Comparison of ENCODE assay signal across 26 mouse cellular contexts in the genomic region with DNA sequence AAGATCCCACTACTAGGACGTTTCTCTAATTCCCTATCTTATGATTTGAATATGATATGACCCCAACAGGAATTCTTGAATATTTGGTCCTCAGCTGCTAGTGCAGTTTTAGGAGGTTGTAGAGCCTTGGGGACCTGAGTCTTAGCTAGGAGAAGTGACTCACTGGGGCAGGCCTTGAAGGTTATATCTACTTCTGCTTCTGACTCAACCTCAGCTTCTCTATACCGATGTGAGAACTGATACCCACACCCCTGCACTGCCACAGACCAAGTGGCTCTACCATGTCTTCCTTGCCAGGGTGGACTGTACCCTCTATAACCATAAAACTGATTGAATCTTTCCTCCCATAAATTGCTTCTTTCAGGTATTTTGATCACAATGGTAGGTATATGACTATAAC. TPM values are rescaled to one million over a fixed set of nuclear protein-coding genes. Genes with fewer than 3 reads are reported as not detected.
DNase-seq lines count a peak whose midpoint lies in the region; ATAC-seq and TF ChIP-seq lines count a peak whose summit lies in the region.
"Had no signal": no experiment of that assay in that cellular context is flagged by ENCODE, and none has a peak within 500 bp of the region (broad histone marks: within the 10 kb centered on the region; RNA-seq: fewer than 3 reads in every experiment).

No protein-coding gene starts in this region.

- peak; percentile 94 for ATAC-seq in megakaryocyte progenitor cell, adult 5-6 weeks (replicated peaks; ENCODE audit: poor library complexity)
- 0 out of 2 replicates have a peak, but pooled peaks have one; percentile 60 for ATAC-seq in stomach, postnatal 0 days (ENCODE audit: low FRiP score, low TSS enrichment)
- ATAC-seq: forebrain, embryonic 13.5 days; hindbrain, postnatal 0 days; intestine, embryonic 15.5 days had no signal

- H3K27ac ChIP-seq in stomach, postnatal 0 days (replicated peaks) = no peak overlapping the region
- H3K27ac ChIP-seq: embryonic facial prominence, embryonic 10.5 days; embryonic facial prominence, embryonic 15.5 days; forebrain, embryonic 13.5 days; heart, embryonic 10.5 days; heart, embryonic 15.5 days; hindbrain, postnatal 0 days; intestine, embryonic 15.5 days; liver, embryonic 14.5 days; midbrain, embryonic 12.5 days had no signal

- WGBS in stomach, postnatal 0 days = 65% methylated on average over 2 of the region's 2 CpGs

- H3K9me3 ChIP-seq in stomach, postnatal 0 days (ENCODE audit: control insufficient read depth, low read length) = no peaks in the 10 kb centered on the region
- H3K9me3 ChIP-seq: embryonic facial prominence, embryonic 10.5 days; embryonic facial prominence, embryonic 15.5 days; forebrain, embryonic 13.5 days; heart, embryonic 10.5 days; heart, embryonic 15.5 days; intestine, embryonic 15.5 days; midbrain, embryonic 12.5 days had no signal

- H3K9ac ChIP-seq in stomach, postnatal 0 days (ENCODE audit: low read length) = no peak overlapping the region
- H3K9ac ChIP-seq: embryonic facial prominence, embryonic 15.5 days; forebrain, embryonic 13.5 days; heart, embryonic 15.5 days; intestine, embryonic 15.5 days; liver, embryonic 14.5 days; lung, embryonic 14.5 days; midbrain, embryonic 12.5 days had no signal

- TF ChIP-seq EP300 in stomach, postnatal 0 days (optimal IDR thresholded peaks at IDR 0.05) = no peak

- H3K4me3 ChIP-seq in stomach, postnatal 0 days (ENCODE audit: low read depth, low read length) = no peak overlapping the region
- H3K4me3 ChIP-seq: embryonic facial prominence, embryonic 10.5 days; embryonic facial prominence, embryonic 15.5 days; forebrain, embryonic 13.5 days; heart, embryonic 10.5 days; heart, embryonic 15.5 days; intestine, embryonic 15.5 days; midbrain, embryonic 12.5 days had no signal

- H3K4me2 ChIP-seq in stomach, postnatal 0 days (replicated peaks; ENCODE audit: low read depth) = no peak overlapping the region
- H3K4me2 ChIP-seq: embryonic facial prominence, embryonic 15.5 days; forebrain, embryonic 13.5 days; heart, embryonic 15.5 days; intestine, embryonic 15.5 days; lung, embryonic 14.5 days; midbrain, embryonic 12.5 days had no signal

- TF ChIP-seq CTCF in stomach, postnatal 0 days (IDR thresholded peaks at IDR 0.05; ENCODE audit: low read depth) = no peak

- H3K27me3 ChIP-seq in stomach, postnatal 0 days (ENCODE audit: control insufficient read depth, insufficient read depth, low read length) = no peaks in the 10 kb centered on the region
- H3K27me3 ChIP-seq: embryonic facial prominence, embryonic 15.5 days; forebrain, embryonic 13.5 days; heart, embryonic 15.5 days; intestine, embryonic 15.5 days; midbrain, embryonic 12.5 days had no signal

- no peaks in the 10 kb centered on the region for H3K36me3 ChIP-seq in stomach, postnatal 0 days (ENCODE audit: control insufficient read depth, insufficient read depth, low read length)
- H3K36me3 ChIP-seq: embryonic facial prominence, embryonic 10.5 days; embryonic facial prominence, embryonic 15.5 days; heart, embryonic 10.5 days; heart, embryonic 15.5 days; intestine, embryonic 15.5 days; midbrain, embryonic 12.5 days had no signal

- H3K4me1 ChIP-seq in stomach, postnatal 0 days (replicated peaks; ENCODE audit: control insufficient read depth, insufficient read depth) = no peaks in the 10 kb centered on the region
- H3K4me1 ChIP-seq: embryonic facial prominence, embryonic 10.5 days; embryonic facial prominence, embryonic 15.5 days; forebrain, embryonic 13.5 days; heart, embryonic 10.5 days; heart, embryonic 15.5 days; intestine, embryonic 15.5 days; midbrain, embryonic 12.5 days had no signal

- peak; percentile 38 to 70 for DNase-seq in adrenal gland, adult (ENCODE audit: inconsistent age in 2 of 2, low spot score in 1 of 2)
- no peak for DNase-seq in adrenal gland, postnatal 36 days
- peak; percentile 23 for DNase-seq in lung, postnatal 36 days
- DNase-seq in lung, adult 18-20 months = no peak
- DNase-seq in stomach, postnatal 0 days (ENCODE audit: low spot score) = no peak
- DNase-seq in cerebellum, adult 18-20 months = no peak
- no peak for DNase-seq in kidney, postnatal 10 days
- DNase-seq: cerebellum, adult 11 months; cerebellum, postnatal 10 days; gastrocnemius, postnatal 14 days; heart, adult 11 months; kidney, postnatal 25 days; liver; lung, embryonic 14.5 days; retina, postnatal 1 day; right cerebral cortex, postnatal 14 days had no signal

RNA-seq across cellular contexts. Expression of a gene that starts 13.8 kb away (rescaled TPM):
- total RNA-seq in adrenal gland, postnatal 36 days (2021) = 10 to 100 TPM; 18.1 to 25.2 TPM
- 4.2 and 4.3 TPM in 2 replicates for total RNA-seq in megakaryocyte progenitor cell, adult 5-6 weeks (2015)
- 3.7 and 4.9 TPM in 2 replicates for total RNA-seq in megakaryocyte progenitor cell, adult 5-6 weeks (2017)
- polyA plus RNA-seq in stomach, postnatal 0 days (2015; fragmentation: Nextera tagmentation; extraction: Ambion mirVana) = 3.7 and 3.9 TPM in 2 replicates

RNA-seq across cellular contexts. Expression of a gene that starts 13.9 kb away (rescaled TPM):
- total RNA-seq in adrenal gland, postnatal 36 days (2021) = 10 to 100 TPM; 35.8 to 37.7 TPM
- total RNA-seq in megakaryocyte progenitor cell, adult 5-6 weeks (2015) = 18.2 and 24.5 TPM in 2 replicates
- 18.1 and 25.2 TPM in 2 replicates for total RNA-seq in megakaryocyte progenitor cell, adult 5-6 weeks (2017)
- 5.2 and 5.4 TPM in 2 replicates for polyA plus RNA-seq in stomach, postnatal 0 days (2015; fragmentation: Nextera tagmentation; extraction: Ambion mirVana)

Comparison
In these comparisons a context has a peak if more than half of its experiments do, and no peak if none do; other contexts are left out.
1. DNase-seq: peak in adrenal gland, adult (2 of 2) and lung, postnatal 36 days (single experiment); none in adrenal gland, postnatal 36 days (0 of 2), lung, adult 18-20 months (0 of 2), stomach, postnatal 0 days (single experiment), cerebellum, adult 18-20 months (0 of 2) and kidney, postnatal 10 days (single experiment).